Mouse (Mus musculus): Measurements from ENCODE around the gene Nlgn3.

Nlgn3 gene

DNA sequence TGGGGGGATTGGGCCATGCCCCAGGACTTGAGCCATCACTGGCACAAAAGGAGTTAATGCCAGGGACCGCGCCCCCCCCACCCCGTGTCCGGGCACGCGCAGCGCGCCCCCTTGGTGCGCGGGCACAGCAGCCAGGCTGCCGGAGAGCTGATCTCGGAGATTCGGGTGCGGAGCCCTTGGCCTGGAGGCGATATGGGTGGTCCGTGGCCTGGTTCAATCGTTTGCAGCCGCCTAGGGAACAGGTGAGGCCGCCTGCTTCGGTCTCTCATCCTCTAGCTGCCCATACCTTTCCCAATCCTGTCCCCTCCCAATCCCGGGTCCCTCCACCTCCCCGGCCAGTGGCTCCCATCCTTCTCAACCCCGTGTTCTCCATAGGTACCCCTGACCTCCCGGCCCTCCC is at the start of gene Nlgn3:
Gene Nlgn3, plus strand, starts transcription at position 114 of the 400 bp plus-strand sequence.
- no peak for DNase-seq

DNA sequence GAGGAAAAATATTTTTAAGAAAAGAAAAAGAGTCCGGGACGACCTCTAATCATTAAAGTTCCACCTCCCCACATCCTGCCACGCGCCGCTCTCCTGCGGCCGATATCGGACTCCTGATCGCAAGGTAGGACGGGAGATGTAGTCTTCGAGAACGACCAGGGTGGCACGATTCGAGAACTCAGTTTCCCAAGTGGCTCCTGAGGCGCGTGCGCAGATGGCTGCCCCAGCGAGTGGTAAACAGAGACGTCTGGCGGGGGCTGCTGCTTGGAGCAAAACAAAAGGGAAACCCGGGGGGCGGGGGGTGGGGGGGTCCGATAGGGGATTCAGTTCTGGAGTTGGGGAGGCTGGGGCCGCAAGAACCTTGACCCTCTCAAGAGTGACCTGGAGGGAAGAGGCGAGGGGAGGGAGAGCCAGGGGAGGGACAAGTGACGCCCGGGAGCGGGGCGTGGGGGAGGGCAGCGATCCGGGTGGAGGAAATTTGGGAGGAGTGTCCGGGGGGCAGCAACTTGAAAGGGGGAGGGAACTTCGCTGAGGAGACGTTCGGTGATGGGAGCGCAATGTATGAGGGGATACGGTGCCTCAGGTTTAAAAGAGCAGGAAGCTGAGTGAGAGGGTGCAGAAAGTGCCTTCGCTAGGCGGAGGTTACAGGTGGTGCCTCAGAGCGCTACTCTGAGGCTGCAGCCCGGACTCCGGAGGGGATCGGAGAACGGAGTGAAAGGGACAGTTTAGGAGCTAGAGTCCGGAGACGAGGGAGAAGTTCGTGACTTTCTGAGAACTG is 44.8 kb upstream of the Nlgn3 start, which contains the start of gene Foxo4:
Gene Foxo4, plus strand, starts transcription at position 577 of the 778 bp plus-strand sequence.
- peak; percentile 91 for DNase-seq

DNA sequence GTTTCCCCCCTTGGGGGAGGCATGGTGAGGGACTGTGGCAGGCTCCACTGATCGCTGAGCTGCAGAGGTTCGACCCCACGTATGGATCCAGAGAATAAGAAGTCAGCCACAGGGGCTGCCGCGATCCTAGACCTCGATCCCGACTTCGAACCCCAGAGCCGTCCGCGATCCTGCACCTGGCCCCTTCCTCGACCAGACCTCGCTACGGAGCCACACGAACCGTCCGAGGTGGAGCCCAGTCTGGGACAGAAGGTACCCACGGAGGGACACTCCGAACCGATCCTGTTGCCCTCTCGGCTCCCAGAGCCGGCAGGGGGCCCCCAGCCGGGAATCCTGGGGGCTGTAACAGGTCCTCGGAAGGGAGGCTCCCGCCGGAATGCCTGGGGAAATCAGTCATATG is 44.2 kb upstream of the Nlgn3 start:
- no peak for DNase-seq

DNA sequence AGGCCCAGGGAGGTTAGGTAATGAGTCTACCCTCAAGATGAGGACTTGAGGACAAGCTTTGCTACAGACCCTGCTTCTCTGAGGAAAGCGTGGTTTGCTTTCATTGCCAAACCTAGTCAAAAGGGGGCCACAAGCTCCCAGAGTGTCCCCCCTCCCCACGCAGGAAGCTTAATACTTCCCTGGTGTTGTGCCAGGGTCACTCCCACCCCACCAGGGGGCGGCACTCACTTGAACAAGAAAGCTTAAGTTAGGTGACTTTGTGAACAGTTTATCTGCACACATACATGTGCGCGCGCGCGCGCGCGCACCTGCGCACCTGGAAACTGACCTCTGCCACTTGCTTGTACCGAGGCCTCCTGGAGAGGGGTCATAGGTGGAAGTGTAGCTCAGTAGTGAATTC is 42.4 kb upstream of the Nlgn3 start:
- DNase-seq: no peak

DNA sequence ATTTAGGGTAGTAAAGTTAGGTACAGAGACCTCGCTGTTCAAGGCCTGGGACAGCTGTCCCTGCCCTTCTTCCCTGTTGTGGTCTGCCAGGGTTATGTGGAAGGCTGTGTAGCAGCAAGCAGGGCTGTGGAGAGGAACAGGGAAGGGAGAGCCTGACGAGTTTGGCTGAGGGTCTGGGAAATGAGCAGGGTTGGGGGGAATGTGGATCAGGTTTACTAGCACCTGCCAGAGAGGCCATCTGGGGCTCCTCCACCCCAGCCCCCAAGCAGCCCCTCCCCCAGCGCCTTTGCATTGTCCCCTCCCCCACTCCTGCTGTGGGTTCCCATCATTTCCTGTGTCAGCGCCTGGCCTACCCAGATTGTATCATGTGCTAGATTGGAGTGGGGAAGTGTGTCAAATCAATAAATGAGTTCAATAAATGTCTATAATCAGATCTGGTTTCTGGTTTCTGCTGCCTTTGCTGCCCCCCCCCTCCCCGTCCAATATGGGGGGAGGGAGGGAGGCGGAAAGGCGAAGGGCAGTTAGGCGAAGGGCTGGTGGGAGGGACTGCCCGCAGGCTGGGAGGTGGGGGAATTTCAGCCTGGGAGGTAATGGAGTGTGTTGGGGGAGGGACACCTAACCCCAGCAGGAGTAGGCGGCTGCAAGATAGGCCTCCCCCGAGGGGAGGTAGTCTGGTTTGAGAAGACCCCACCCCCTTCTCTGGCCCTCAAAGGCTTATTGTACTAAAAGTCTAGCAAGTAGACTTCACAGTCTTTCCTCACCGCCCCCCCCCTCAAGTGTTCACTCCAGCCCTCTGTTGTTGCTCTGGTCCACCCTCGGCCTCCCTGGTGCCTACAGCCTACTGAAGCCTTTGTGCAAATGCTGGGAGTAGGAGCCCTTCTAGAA is 38.3 kb upstream of the Nlgn3 start:
- DNase-seq: no peak

DNA sequence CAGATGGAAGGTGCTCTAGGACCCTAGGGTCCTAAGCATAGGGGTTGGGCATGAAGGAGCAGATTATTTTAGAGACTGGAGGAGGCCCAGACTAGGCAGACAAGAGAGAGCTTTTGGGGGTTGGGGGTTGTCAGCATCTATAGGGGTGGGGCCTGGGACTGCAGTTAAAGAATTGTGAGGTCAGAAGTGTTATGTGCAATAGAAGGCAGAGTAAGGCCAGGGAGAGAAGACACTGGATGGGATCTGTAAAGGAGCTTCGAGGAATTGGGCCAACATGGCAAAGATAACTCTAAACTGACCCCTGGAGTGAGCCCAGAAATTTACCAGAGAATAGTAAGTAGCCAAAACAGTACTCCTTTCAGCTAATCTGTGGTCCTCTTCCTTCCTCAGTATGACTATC is 35.1 kb upstream of the Nlgn3 start, which contains the start of gene Gm614:
Gene Gm614, minus strand, starts transcription at position 101 of the 400 bp plus-strand sequence.
- no peak for DNase-seq

DNA sequence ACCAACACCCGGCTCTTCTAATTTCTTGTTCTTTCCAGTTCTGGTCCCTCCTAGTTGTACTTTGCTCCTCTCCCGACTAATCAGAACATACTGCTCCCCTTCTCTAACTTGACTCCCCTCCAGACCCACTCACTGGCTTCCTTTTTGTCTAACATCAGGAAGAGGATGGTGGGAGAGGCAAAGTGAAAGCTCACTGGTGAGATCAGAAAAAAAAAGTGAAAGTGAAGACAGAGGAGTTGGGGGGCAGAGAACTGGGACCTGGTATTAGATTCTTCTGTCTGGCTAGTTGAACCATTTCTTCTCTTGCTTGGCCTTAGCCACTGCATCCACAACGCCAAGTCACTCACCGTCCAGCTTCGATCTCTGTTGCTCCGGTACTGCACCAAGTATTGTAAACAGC is 32.3 kb upstream of the Nlgn3 start:
- no peak for DNase-seq

DNA sequence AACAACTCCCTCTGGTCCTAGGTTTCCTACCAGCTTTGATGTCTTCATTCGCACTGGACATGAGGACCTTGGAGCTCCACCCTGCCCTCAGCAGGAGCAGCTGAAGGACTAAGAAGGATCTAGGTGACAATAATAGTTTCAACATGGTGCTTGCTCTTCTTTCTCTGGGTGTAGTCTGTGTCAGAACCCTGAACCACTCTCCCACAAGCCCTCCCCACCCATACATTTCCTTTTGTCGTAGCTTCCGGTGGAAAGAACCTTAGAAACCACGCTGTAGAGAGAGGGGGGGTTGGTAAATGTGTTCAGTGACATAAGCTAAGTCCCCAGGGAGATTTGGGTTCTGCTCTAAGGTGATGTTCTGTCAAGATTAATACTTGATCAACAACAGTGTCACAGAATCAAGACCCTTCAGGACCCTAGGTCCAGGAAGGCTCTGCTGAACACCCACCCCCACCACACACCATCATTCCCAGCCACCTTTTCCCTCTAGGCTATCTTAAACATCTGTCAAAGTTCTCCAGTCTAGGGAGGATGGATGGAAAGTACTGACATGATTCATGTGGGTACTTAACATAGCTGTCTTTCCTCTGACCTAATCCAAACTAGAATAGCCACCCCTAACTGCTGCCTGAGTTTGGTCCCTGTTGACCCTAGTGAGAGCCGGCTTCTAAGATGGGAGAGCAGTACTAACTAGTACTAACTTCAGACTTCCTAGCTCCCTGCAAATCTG is 30.8 kb upstream of the Nlgn3 start, which contains the start of gene Il2rg:
Gene Il2rg, minus strand, starts transcription at position 231 of the 730 bp plus-strand sequence.
- no peak for DNase-seq

DNA sequence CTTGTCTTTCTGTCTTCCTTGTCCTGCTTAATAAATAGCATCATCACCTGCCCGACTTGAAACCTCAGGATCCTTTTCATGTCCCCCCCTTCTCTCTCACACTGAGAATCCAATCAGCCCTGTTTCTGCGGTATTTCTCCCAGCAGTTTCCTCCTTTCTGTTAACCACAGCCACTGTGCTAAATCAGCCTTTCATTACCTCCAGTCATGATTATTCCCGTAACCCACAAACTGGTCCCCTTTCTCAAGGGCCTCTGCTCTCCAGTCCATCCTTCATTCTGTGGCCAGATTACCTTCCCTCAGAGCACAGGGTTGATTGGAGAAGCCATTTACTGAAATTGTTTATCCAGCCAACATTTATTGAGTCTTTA is 30.2 kb upstream of the Nlgn3 start, which contains the start of gene Gm20489:
Gene Gm20489, minus strand, starts transcription at position 269 of the 370 bp plus-strand sequence.
- no peak for DNase-seq

DNA sequence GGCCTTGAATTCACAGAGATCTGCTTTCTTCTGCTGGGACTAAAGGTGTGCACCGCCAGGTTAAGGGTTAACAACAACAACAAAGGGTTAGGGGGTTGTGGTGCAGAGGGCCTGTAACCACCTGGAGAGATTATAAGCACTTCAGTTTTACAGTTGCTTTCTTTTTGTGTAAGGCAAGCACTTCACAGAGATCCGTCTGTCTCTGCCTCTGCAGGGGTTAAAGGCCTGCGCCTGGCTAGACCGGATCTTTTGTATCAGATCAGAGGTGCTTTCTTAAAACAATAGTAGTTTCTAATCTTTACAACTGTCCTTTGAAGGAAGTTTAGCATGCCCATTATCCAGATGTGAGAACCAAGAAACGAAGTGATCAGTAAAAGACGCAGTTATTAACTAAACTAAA is 25.6 kb upstream of the Nlgn3 start:
- DNase-seq: no peak

DNA sequence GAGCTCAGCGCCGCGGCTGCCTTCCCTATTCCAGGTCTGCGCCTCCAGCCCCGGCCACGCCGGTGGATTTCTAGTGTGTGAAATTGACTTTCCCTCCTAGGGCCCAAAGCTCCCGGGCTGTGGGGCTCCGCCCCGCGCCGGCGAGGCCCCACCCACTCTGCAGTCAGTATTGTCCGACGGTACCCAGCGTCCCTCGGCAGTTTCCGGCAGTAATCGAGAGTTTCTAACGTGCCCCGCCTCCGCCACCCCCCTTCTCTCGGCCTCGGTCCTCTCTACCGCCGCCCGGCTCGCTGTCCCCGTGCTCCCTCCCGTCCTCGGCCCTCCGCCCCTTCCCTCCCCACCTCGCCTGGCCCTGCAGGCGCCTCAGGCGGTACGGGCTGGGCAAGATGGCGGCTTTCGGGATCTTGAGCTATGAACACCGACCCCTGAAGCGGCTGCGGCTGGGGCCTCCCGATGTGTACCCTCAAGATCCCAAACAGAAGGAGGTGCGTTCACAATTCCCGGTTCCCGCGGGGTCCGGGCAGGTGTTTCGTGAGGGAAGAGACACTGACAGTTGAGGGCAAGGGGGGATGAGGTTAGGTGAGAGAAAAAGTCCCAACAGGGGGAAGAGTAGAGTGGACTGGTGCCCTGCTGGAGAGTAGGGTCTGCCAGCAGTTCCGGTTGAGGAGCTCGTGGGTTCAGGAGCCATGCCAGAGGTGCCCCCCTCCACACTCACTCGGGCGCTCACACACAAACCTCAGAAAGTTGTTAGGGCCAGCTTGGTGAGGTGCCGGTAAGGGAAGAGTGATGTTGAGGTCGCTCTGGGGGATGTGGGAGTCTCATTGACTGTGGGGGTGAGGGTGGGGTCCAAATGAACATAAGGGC is 24.9 kb upstream of the Nlgn3 start, which contains the start of gene Med12:
Gene Med12, plus strand, starts transcription at position 156 of the 864 bp plus-strand sequence.
- peak; percentile 92 for DNase-seq

DNA sequence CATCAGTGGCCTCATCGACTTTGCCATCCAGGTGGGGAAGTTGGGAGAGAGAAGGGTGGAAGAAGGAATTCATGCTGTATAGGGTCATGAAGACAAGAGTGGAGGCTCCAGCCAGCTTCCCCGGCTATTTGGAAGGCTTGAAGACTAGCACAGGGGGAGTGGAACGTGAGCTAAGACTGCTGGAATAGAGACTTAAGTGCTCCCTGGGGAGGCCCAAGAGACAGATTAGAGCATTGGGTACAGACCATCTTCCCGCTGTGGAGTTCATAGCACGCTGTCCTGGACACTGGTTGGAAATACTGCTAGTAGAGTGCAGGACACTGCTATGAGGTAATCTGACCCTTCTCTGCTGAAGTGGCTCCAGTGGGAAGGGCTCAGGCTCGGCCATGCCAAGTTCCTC is 16.2 kb upstream of the Nlgn3 start:
- DNase-seq: no peak

DNA sequence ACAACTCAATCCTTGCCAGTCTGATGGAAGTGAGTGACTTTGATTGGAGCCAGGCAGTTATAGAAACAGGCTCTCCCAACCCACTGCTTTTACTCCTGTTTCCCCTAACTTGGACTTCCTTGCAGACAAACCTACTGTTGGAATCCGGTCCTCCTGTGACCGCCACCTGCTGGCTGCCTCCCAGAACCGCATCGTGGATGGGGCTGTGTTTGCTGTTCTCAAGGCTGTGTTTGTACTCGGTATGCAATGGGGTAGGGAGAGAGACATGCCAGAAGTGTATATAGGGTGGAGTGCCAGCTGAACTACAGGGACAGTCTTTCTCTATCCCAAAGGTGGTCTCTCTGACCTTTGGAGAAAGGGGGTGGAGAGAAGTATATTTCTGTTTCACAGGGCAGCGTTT is 13.4 kb upstream of the Nlgn3 start:
- DNase-seq: peak; percentile 39

DNA sequence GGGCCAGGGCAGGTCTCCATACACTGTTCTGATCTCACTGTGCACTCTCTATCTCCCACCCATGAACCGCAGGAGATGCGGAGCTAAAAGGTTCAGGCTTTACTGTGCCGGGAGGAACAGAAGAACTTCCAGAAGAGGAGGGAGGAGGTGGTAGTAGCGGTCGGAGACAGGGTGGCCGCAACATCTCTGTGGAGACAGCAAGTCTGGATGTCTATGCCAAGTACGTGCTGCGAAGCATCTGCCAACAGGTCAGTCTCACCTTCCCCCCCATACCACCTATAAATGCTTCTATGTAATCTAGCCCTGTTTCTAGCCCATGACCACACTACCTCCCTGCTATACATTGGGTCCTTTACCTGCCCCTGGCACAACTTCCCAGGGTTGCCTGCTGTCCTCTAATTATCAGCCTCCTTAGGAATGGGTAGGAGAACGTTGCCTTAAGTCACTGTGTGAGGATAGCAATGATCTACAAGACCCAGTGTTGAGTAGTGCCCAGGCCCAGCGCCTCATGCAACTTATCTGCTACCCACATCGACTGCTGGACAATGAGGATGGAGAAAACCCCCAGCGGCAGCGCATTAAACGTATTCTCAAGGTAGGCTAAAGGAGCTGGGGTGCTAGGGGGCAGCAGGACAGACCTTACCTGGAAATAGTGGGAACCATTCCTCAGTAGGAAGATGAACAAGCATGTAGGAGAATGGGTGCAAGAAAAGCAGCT is 12.9 kb upstream of the Nlgn3 start:
- no peak for DNase-seq

DNA sequence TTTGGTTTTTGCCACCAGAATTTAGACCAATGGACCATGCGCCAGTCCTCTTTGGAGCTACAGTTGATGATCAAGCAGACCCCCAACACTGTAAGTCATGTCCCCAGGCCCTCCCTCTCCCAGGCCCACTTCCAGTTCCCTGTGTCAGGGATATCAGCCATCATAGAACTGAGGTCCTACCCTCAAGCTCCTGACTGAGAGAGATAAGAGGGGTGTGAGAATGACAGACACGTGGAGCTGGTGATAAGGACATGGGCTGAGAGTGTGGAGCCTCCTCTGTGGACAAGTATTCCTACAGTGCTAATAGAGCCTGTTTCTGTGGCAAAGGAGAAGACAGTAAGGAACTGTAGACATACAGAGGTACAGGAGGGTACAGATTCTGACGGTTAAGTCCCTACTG is 11.4 kb upstream of the Nlgn3 start:
- DNase-seq: no peak

DNA sequence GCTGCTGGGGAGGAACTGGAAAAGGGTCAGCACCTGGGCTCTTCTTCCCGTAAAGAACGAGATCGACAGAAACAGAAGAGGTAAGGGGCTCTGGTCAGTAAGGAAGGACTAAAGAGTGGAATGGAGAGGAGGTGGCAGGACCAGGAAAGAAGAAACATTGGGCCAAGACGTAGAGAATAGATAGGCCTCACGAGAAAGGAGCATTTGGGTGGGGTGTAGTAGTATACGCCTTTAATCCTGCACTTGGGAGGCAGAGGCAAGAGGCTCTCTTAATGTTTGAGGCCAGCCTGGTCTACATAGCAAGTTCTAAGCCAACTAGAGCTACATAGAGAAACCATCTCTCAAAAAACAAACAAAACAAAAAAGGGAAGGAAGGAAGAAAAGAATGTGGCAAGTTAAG is 10.5 kb upstream of the Nlgn3 start:
- no peak for DNase-seq

DNA sequence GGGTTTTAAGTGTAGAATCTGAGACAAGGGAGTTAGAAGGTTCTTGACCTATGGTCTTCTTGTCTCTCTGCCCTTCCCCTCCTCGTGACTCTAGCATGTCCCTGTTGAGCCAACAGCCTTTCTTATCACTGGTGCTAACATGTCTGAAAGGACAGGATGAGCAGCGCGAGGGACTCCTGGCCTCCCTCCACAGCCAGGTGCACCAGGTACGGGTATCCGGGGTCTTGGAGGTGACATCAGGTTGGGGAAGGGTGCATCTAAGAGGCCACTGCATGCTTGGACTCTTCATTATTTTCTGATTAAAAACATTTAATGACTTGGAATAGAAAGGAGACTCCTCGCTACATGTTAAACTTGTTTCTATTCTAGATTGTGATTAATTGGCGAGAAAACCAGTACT is 9.9 kb upstream of the Nlgn3 start:
- DNase-seq: no peak

DNA sequence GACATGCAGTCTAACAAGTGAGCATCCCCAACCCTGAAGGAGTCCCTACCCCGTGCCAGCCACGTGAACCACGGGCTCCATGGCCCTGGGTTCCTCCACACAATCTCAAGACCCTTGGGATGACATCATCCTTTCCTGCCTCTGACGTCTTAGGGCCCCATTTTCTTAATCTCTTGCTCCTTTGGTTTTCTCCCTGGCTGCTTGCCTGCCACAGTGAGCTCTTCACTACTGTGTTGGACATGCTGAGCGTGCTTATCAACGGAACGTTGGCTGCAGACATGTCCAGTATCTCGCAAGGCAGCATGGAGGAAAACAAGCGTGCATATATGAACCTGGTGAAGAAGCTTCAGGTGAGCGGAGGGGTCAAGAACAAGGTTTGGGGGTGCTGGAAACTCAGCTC is 8.9 kb upstream of the Nlgn3 start:
- DNase-seq: no peak

DNA sequence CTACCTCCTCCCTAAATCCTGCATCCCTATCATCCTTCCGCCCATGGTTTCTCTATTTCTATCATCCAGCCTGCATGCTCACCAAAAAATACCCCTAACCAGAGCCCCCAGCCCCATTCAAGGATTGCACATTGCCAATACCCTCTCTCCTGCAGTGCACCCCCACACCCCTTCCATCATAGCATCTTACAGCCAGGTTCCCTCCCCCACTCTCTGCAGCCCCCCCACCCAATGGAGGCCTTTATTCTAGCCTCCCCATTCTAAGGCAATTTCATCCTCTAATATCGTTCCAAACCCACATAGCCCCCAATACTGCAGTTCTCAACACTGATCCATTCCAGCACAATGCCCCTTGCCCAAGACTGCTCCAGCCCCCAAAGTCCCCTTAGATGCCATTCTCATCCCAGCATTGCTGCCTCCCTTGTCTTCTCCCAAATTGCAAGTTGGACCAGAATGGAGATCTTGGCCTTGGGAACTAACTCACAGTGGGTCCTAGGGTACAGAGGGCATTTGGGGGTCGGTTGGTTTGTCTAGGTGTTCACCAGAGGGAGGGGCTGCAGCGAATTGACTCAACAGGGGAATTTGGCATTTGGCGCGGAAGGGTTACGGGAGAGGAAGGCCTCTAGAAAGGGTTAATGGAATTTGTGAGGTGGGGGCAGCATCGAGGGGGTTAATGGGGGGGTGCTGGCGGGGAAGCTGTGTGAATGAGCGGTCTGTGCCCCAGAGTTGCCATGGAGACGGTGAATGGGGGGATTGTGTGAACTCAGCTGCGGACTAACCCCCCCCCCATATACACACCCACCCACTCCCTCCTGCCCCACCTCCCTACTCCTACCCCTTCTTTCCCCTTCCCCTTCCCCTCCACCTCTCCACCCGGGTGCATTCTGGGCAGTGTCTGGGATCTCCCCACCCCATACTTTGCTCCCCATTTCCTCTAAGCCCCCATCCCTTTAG is 782 bp downstream of the Nlgn3 start:
- no peak for DNase-seq

DNA sequence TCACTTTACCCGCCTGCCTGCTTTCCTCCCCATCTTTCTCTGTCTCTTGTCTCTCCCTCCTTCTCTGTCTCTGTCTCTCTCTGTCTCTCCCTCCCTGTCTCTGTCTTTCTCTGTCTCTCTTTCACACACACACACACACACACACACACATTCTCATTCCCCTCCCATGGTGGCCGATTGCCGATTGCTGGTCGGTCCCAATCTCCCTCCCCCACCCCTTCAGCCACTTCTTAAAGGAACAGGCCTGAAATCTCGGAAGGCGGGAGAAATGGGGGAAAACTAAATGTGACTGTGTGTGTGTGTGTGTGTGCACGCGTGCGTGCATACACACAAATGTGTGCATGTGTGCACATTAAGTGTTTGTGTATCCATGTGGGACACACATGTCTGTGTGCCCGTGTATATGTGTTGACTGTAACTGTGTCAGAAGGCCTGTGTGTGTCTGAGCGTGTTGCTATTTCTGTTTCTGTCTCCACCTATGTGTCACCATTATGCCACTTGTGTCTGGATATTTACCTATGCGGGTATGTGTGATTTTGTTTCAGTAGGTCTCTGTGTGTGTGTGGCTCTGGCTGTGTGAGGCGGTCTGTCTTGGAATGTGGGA is 1.6 kb downstream of the Nlgn3 start:
- DNase-seq: no peak
